Mouse (Mus musculus) ovary, adult 2 months (tissue): ENCODE results near the gene Gm3239. TPM values are rescaled to one million over a fixed set of nuclear protein-coding genes. Genes with fewer than 3 reads are reported as not detected.

Experiments
- polyA plus RNA-seq: library from polyadenylated mRNA; depleted of rRNA; stranded (reverse); fragments of >200 nt; gene quantifications from 2 replicates; pipeline ENCODE4 v1.2.3, GENCODE M21; 2012; rRNA removed

Gene Gm3239
- polyA plus RNA-seq = not detected in 2 replicates

GRCm38 (mm10) chr14:4663892-4664291, at the start of gene Gm3239:
Gm3239 (plus strand) TSS chr14:4664192.

GRCm38 (mm10) chr14:4632052-4632451, 31.9 kb upstream of the Gm3239 start, which contains the start of gene Gm8159:
Gm8159 (plus strand) TSS chr14:4632352.

GRCm38 (mm10) chr14:4708938-4709337, 44.9 kb downstream of the Gm3239 start, which contains the start of gene Gm7876:
Gm7876 (plus strand) TSS chr14:4709238.

Other genes starting within 250 kb of the Gm3239 start
- gene Gm3164, start 248.7 kb upstream of the Gm3239 start, polyA plus RNA-seq = 0.08 TPM in 1 of 2 replicates, not detected in the other
- gene Gm3173, start 233.2 kb upstream of the Gm3239 start, polyA plus RNA-seq = not detected in 2 replicates
- gene Gm3182, start 182.4 kb upstream of the Gm3239 start, polyA plus RNA-seq = not detected in 2 replicates
- gene Gm3047, start 108.8 kb upstream of the Gm3239 start, polyA plus RNA-seq = not detected in 2 replicates
- not detected in 2 replicates for gene Gm8159, start 31.8 kb upstream of the Gm3239 start, polyA plus RNA-seq
- not detected in 2 replicates for gene Gm7876, start 45.0 kb downstream of the Gm3239 start, polyA plus RNA-seq
- 0.07 and 0.12 TPM in 2 replicates for gene Gm3252, start 62.6 kb downstream of the Gm3239 start, polyA plus RNA-seq
- gene Gm9602, start 112.1 kb downstream of the Gm3239 start, polyA plus RNA-seq = not detected in 2 replicates
- gene Gm3269, start 173.9 kb downstream of the Gm3239 start, polyA plus RNA-seq = not detected in 2 replicates
- gene Gm3264, start 191.4 kb downstream of the Gm3239 start, polyA plus RNA-seq = not detected in 2 replicates
- gene Gm3278, start 228.2 kb downstream of the Gm3239 start, polyA plus RNA-seq = not detected in 2 replicates